Mouse (Mus musculus) embryonic stem cell, embryonic (primary cell): Measurements from ENCODE around the gene Plxnd1.

Experiments used
- CTCF ChIA-PET, 4 experiments: fragments of 300-600 bp in 2 of 4; fragments of 350-600 bp in 2 of 4; sonication (Branson Sonifier 250); formaldehyde crosslinking; loops; one replicate each; lab custom pipeline; 2022; ENCODE audit warnings: inconsistent platforms in 2 of 4; lab: Charles Lee
- POLR2A ChIA-PET, 4 experiments: fragments of 300-600 bp in 2 of 4; fragments of 350-600 bp in 2 of 4; sonication (Branson Sonifier 250); formaldehyde crosslinking; loops; one replicate each; lab custom pipeline; 2022; ENCODE audit warnings: antibody characterized with exemption in 4 of 4, inconsistent platforms in 1 of 4; lab: Charles Lee

Gene Plxnd1

DNA sequence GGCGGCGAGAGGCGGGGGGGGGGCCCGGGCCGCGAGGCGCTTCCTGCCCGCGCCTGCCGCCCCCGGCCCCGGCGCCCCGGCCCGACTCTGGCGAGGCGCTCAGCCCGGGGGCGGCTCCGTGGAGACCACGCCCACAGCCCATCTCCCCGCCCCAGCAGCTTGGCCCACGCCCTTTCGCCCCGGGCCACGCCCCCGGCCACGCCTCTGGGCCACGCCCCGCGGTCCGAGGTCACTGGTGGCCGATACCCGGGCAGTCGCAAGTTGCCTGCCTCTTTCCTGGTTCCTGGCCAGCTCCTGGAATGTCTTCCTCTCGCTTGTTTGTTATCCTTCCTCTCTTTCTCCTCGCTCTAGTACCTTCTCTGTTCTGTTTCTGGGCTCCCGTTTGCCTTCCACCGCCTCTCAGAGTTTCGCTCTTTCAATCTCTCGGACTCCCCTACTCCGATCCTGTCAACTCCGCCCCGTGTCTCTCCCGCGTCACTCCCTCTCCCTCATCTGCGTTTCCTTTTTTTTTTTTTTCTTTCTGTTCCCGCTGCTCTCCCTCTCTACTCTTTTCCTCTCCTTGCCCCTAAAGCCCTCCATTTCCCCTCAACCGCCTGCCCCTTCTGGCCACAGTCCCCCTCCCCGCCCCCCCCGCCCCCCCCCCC, at the start of gene Plxnd1:
Gene Plxnd1 (minus strand): TSS at position 129 of the 644 bp plus-strand sequence.
- CTCF ChIA-PET, result interaction anchor here in 3 of 4 experiments (0.7 to 1.1 kb wide), 3 partner anchors 12 to 96 kb away, joined by 3 to 4 read pairs (median 4); no protein-coding TSS in a partner anchor
- POLR2A ChIA-PET, result interaction anchor here in 3 of 4 experiments (0.6 to 2.0 kb wide), 12 partner anchors 9 to 199 kb away, joined by 3 to 12 read pairs (median 4); partner anchors contain the start of genes Efcab12 (in 1 of the 3), Ift122 (in 1 of the 3), Mbd4 (in 1 of the 3) and Rpl32 (in 1 of the 3)

DNA sequence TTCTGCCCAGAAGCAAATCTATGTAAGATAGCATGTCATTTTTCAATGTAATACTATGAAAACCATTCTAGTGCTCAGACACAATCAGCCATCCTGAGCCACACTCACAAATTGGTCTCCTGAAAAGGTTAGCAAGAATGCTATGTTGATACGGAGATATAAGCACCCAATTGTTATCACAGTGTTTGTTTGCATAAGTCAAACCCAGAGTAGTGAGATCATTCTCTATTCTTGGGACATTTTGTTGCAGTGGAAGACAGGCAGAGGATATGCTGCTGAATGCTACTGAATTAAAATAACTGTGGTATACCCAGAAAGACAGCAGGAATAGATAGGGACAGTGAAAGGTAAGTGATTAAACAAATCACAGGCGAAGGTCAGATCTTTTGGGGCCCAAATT, 49.2 kb upstream of the Plxnd1 start:
- POLR2A ChIA-PET, result interaction anchor here in 2 of 4 experiments (0.6 to 1.5 kb wide), 3 partner anchors 13 to 91 kb away, joined by 4 to 6 read pairs (median 5); no protein-coding TSS in a partner anchor
- CTCF ChIA-PET, result interaction anchor here in 2 of 4 experiments (0.6 to 1.0 kb wide), 3 partner anchors 12 to 1327 kb away, joined by 4 to 7 read pairs (median 4); no protein-coding TSS in a partner anchor

- POLR2A ChIA-PET, result no interaction called here
- CTCF ChIA-PET, result interaction anchor here in 1 of 4 experiments (0.6 kb wide), 1 partner anchor 12 kb away, joined by 4 read pairs; no protein-coding TSS in a partner anchor
These were observed 43.4 kb upstream of the Plxnd1 start for GRCm38 (mm10) chr6:116038222-116038621.

DNA sequence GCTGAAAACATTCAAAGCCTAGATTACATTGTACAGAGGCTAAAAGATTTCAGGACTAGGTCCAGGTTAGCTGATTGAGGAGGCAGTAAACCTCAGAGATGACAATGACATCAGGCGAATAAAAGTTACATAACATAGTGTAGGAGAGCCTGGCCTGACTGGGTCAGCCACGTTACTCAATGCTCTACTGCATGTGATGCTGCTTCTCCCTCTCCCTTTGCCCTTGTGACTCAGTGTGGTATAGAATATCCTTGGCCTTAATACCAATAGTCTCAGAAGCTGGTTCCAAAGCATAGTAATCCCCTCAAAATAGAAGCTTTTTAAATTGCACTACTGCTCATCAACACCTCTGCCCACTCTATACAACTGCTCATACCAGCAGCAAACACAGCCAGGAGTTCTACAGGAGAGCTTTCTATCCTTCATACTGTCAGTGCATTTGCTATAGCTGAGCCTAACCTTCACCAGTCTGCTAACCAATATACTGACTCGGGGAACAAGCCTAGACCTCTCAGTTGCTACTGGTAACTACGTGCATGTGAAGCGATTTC, 42.6 kb upstream of the Plxnd1 start:
- ChIA-PET CTCF (interaction anchor here in 2 of 4 experiments (0.6 to 1.3 kb wide), 3 partner anchors 11 to 810 kb away, joined by 3 to 4 read pairs (median 3); partner anchors contain the start of gene Gm17482 (in 1 of the 2)), POLR2A (no interaction called here)

DNA sequence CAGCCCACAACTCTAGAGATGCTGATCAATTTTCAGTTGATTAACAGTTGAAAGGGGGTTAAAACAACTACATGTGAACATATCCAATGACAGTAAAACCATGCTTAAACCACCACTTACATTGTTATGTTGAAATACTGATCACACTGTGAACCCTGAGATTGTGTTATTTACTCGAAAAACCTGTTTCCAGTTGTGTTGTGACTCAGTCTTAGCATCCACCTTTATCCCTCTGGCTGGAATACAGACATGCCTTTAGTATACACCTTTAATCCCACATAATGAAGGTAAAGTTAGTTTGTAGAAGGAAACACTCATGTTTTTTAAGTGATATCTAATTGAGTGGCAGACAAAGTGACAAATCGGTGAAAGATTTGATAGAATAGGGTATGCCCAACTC, 41.8 kb upstream of the Plxnd1 start:
- ChIA-PET POLR2A (no interaction called here), CTCF (interaction anchor here in 1 of 4 experiments (1.3 kb wide), 1 partner anchor 25 kb away, joined by 3 read pairs; no protein-coding TSS in a partner anchor)

GRCm38 (mm10) chr6:116031052-116031451, 36.2 kb upstream of the Plxnd1 start:
- CTCF ChIA-PET, result interaction anchor here in 1 of 4 experiments (0.7 to 1.0 kb wide), 2 partner anchors 10 to 560 kb away, joined by 3 read pairs; no protein-coding TSS in a partner anchor
- POLR2A ChIA-PET, result interaction anchor here in 2 of 4 experiments (0.7 to 1.3 kb wide), 3 partner anchors 44 to 763 kb away, joined by 3 to 9 read pairs (median 3); no protein-coding TSS in a partner anchor

GRCm38 (mm10) chr6:116024666-116025065, 29.9 kb upstream of the Plxnd1 start:
- CTCF ChIA-PET, result interaction anchor here in 1 of 4 experiments (0.6 kb wide), 1 partner anchor 32 kb away, joined by 3 read pairs; no protein-coding TSS in a partner anchor
- POLR2A ChIA-PET, result no interaction called here

GRCm38 (mm10) chr6:116021961-116022485, 27.2 kb upstream of the Plxnd1 start:
- CTCF ChIA-PET, result interaction anchor here in 2 of 4 experiments (0.5 to 1.2 kb wide), 2 partner anchors 9 to 558 kb away, joined by 3 to 7 read pairs; no protein-coding TSS in a partner anchor
- POLR2A ChIA-PET, result interaction anchor here in 2 of 4 experiments (0.6 to 1.8 kb wide), 2 partner anchors 135 to 744 kb away, joined by 3 read pairs; no protein-coding TSS in a partner anchor

- ChIA-PET POLR2A (no interaction called here), CTCF (interaction anchor here in 1 of 4 experiments (0.6 kb wide), 1 partner anchor 251 kb away, joined by 4 read pairs; no protein-coding TSS in a partner anchor)
These were observed 21.1 kb upstream of the Plxnd1 start for GRCm38 (mm10) chr6:116015902-116016301.

GRCm38 (mm10) chr6:116014111-116014510, 19.3 kb upstream of the Plxnd1 start:
- ChIA-PET CTCF (interaction anchor here in 1 of 4 experiments (0.6 to 0.8 kb wide), 4 partner anchors 45 to 286 kb away, joined by 3 to 9 read pairs (median 4); no protein-coding TSS in a partner anchor), POLR2A (interaction anchor here in 2 of 4 experiments (0.7 to 1.1 kb wide), 6 partner anchors 13 to 691 kb away, joined by 3 to 8 read pairs (median 3); partner anchors contain the start of genes Ift122 (in 1 of the 2), Mbd4 (in 1 of the 2) and Washc2 (in 1 of the 2))

GRCm38 (mm10) chr6:116013687-116014086, 18.9 kb upstream of the Plxnd1 start:
- CTCF ChIA-PET, result interaction anchor here in 1 of 4 experiments (0.6 to 0.8 kb wide), 4 partner anchors 45 to 616 kb away, joined by 3 to 6 read pairs (median 4); no protein-coding TSS in a partner anchor

GRCm38 (mm10) chr6:116010541-116010940, 15.7 kb upstream of the Plxnd1 start:
- ChIA-PET POLR2A (interaction anchor here in 1 of 4 experiments (0.7 kb wide), 1 partner anchor 182 kb away, joined by 3 read pairs; no protein-coding TSS in a partner anchor), CTCF (interaction anchor here in 2 of 4 experiments (0.7 to 1.0 kb wide), 2 partner anchors 26 to 833 kb away, joined by 3 to 6 read pairs; no protein-coding TSS in a partner anchor)

More at GRCm38 (mm10) chr6:116013687-116014086, 18.9 kb upstream of the Plxnd1 start:
- POLR2A ChIA-PET, result interaction anchor here in 3 of 4 experiments (0.6 to 1.1 kb wide), 6 partner anchors 13 to 690 kb away, joined by 3 to 8 read pairs (median 3); partner anchors contain the start of genes Ift122 (in 1 of the 3) and Mbd4 (in 1 of the 3)

- ChIA-PET POLR2A (no interaction called here), CTCF (interaction anchor here in 3 of 4 experiments (0.6 to 2.0 kb wide), 5 partner anchors 35 to 409 kb away, joined by 3 to 7 read pairs (median 4); no protein-coding TSS in a partner anchor)
These were observed 14.6 kb upstream of the Plxnd1 start for GRCm38 (mm10) chr6:116009426-116009825.

GRCm38 (mm10) chr6:116007561-116008173, 12.9 kb upstream of the Plxnd1 start:
- ChIA-PET CTCF (interaction anchor here (0.6 to 1.1 kb wide), 6 partner anchors 13 to 645 kb away, joined by 3 to 6 read pairs (median 4); partner anchors contain the start of genes Cand2 (in 1 of the 4) and Plxnd1 (in 1 of the 4)), POLR2A (interaction anchor here in 1 of 4 experiments (0.8 kb wide), 1 partner anchor 12 kb away, joined by 3 read pairs; the partner anchor contains the start of gene Plxnd1)

DNA sequence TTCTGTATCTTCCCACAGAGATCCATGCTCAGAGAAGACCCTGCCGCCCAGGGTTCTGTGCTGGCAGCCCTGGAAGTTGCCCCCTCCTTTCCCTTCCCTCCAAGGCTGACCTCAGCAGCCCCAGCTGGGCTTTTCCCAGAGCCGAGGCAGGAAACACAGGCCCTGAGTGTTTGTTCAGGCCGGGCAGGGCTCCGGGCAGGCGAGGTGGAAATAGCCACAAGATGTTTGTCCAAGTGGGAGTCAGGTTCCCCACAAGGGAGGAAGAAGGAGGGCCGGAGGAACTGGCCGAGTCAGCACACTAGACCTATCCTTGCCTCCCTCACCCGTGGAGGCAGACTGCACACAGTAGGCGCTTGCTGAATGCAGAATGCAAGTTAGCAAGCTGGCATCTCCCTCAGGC, 11.9 kb upstream of the Plxnd1 start:
- ChIA-PET POLR2A (interaction anchor here in 2 of 4 experiments (0.8 to 1.5 kb wide), 3 partner anchors 9 to 118 kb away, joined by 3 to 5 read pairs (median 3); partner anchors contain the start of gene Plxnd1 (in 1 of the 2)), CTCF (interaction anchor here in 2 of 4 experiments (0.5 to 1.5 kb wide), 5 partner anchors 12 to 779 kb away, joined by 3 to 5 read pairs (median 4); partner anchors contain the start of gene Plxnd1 (in 1 of the 2))

- ChIA-PET CTCF (interaction anchor here in 2 of 4 experiments (1.1 to 2.2 kb wide), 5 partner anchors 42 to 152 kb away, joined by 3 to 7 read pairs (median 3); partner anchors contain the start of genes Ift122 (in 1 of the 2) and Mbd4 (in 1 of the 2)), POLR2A (interaction anchor here in 2 of 4 experiments (0.6 to 1.5 kb wide), 5 partner anchors 8 to 117 kb away, joined by 3 to 5 read pairs (median 3); no protein-coding TSS in a partner anchor)
These were observed 11.1 kb upstream of the Plxnd1 start for GRCm38 (mm10) chr6:116005959-116006288.
